In the genomic region with DNA sequence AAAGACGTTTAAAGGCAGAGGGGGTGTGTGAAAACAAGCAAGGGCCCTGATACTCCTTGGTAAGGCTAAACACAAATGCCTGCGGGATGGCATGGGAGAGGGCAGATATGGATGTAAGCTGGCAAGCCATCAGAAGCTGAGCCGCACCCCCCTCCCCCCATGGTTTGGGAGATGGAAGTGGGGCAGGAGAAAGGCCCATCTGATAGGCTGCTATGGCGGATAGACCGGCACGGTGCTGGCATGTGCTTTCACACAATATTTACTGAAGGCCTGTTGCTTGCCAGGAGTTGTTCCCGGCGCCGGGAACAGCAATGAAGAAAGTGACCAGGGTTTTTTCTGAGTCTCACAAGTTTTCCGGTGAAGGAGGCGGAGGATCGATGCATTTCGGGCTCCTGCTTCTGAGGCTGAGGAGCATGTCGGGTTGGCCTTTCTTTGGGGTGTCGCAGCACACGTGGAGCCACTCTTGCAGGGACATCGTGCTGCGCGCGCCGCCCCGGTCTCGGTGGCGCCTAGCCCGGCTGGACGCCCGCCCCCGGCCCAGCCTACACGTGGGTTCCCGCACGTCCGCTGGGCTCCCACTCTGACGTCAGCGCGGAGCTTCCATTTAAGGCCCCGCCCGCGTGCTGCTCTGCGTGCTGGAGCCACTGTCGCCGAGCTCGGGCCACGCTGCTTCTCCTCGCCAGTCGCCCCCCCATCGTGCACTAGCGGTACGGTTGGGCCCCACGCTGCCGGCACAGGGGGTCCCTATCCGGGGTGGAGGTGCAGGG, we compare ENCODE assay signal across 8 mouse cellular contexts. TPM values are rescaled to one million over a fixed set of nuclear protein-coding genes. Genes with fewer than 3 reads are reported as not detected.
DNase-seq lines count a peak whose midpoint lies in the region; ATAC-seq lines count a peak whose summit lies in the region.

No protein-coding gene starts in this region.

- peaks cover 23% of the 10 kb centered on the region for H3K36me3 ChIP-seq in hindbrain, embryonic 14.5 days (replicated peaks; ENCODE audit: control insufficient read depth, insufficient read depth)

- WGBS in hindbrain, embryonic 14.5 days, result under 1% methylated on average over 50 of the region's 51 CpGs

- DNase-seq in R1 (ENCODE audit: low read depth, low spot score), result peak; percentile 91
- peak; percentile 94 to 97 for DNase-seq in cerebellum, postnatal 25 days
- DNase-seq in frontal cortex, postnatal 25 days (ENCODE audit: low spot score in 2 of 2), result peak; percentile 83 to 89
- DNase-seq in hindbrain, embryonic 14.5 days (ENCODE audit: low spot score), result peak; percentile 91
- DNase-seq in layer of hippocampus, postnatal 36 days, result peak; percentile 87 to 89
- peak; percentile 95 for DNase-seq in lung, postnatal 25 days (ENCODE audit: low spot score)
- DNase-seq in retina, adult 2 months (ENCODE audit: low read depth, low spot score), result peak; percentile 91
- peak; percentile 93 for DNase-seq in thymus, postnatal 25 days

- peak overlapping the region; percentile 99 for H3K4me2 ChIP-seq in hindbrain, embryonic 14.5 days (replicated peaks)

- peak overlapping the region; percentile 89 for H3K4me3 ChIP-seq in hindbrain, embryonic 14.5 days (replicated peaks; ENCODE audit: low read length)

- peak; percentile 89 for ATAC-seq in hindbrain, embryonic 14.5 days (ENCODE audit: low FRiP score)

- H3K9ac ChIP-seq in hindbrain, embryonic 14.5 days, result peak overlapping the region; percentile 87

- H3K27ac ChIP-seq in hindbrain, embryonic 14.5 days, result peak overlapping the region; percentile 90

- no peaks in the 10 kb centered on the region for H3K9me3 ChIP-seq in hindbrain, embryonic 14.5 days (ENCODE audit: control insufficient read depth, low read length)

- no peaks in the 10 kb centered on the region for H3K27me3 ChIP-seq in hindbrain, embryonic 14.5 days (ENCODE audit: control insufficient read depth, insufficient read depth, low read length)

- no peaks in the 10 kb centered on the region; the same call in 1 of the 2 replicates for H3K4me1 ChIP-seq in hindbrain, embryonic 14.5 days (replicated peaks; ENCODE audit: control insufficient read depth, insufficient read depth, low read length)

RNA-seq across cellular contexts. Expression of gene Ldha, which starts 4.1 kb away (rescaled TPM):
- polyA plus RNA-seq in hindbrain, embryonic 14.5 days (2014; fragmentation: Nextera tagmentation; extraction: Ambion mirVana), result 545 and 632 TPM in 2 replicates
- total RNA-seq in layer of hippocampus, postnatal 36 days (2021), result 100 to 1,000 TPM; 286 to 311 TPM

RNA-seq across cellular contexts. Expression of gene Ldhc, which starts 15.6 kb away (rescaled TPM):
- polyA plus RNA-seq in hindbrain, embryonic 14.5 days (2014; fragmentation: Nextera tagmentation; extraction: Ambion mirVana), result 0.19 and 0.29 TPM in 2 replicates
- not detected for total RNA-seq in layer of hippocampus, postnatal 36 days (2021)

RNA-seq across cellular contexts. Expression of gene Gtf2h1, which starts 49.5 kb away (rescaled TPM):
- polyA plus RNA-seq in hindbrain, embryonic 14.5 days (2014; fragmentation: Nextera tagmentation; extraction: Ambion mirVana), result 36.1 and 43.8 TPM in 2 replicates
- total RNA-seq in layer of hippocampus, postnatal 36 days (2021), result 10 to 100 TPM; 36.9 to 37.2 TPM

RNA-seq across cellular contexts. Expression of gene Hps5, which starts 49.5 kb away (rescaled TPM):
- polyA plus RNA-seq in hindbrain, embryonic 14.5 days (2014; fragmentation: Nextera tagmentation; extraction: Ambion mirVana), result 12.7 and 13.0 TPM in 2 replicates
- 10 to 100 TPM; 16.2 to 16.4 TPM for total RNA-seq in layer of hippocampus, postnatal 36 days (2021)

Comparison
In these comparisons a context has a peak if more than half of its experiments do, and no peak if none do; other contexts are left out.
1. Peak in every context shown above with its lines: DNase-seq, ATAC-seq, H3K4me3 ChIP-seq and H3K27ac ChIP-seq.